Mouse (Mus musculus): ENCODE data around the gene Dnal1. TPM values are rescaled to one million over a fixed set of nuclear protein-coding genes. Genes with fewer than 3 reads are reported as not detected.

Gene Dnal1
- total and polyA plus RNA-seq, 3 experiments: 1.3 to 1.7 TPM; not detected in 1

DNA sequence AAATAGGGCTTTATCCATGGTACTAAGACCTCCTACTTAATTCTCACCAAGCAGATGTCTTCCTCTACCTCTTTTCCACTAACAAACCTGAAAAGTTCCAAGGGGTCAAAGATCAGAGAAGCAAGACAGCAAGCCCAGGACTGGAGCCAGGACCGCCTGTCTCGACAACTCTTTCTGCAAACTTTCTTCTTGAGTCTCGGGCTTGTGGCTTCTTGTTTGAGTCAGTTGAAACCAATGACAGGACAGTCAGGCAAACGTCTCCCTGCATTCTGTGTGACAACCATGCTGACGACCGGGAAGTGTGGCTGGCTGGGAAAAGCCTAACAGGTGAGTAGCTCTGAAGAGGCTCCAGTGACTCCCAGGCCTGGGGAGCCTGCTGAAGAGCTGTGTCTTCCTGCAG lies 71.4 kb downstream of the Dnal1 start:
- TF ChIP-seq TAL1 (IDR thresholded peaks at IDR 0.05; ENCODE audit: low read length) (no peak), POLR2AphosphoS5 (IDR thresholded peaks at IDR 0.05; ENCODE audit: borderline replicate concordance, low read depth, low read length) (no peak), ZC3H11A (IDR thresholded peaks at IDR 0.05; ENCODE audit: low read depth, low read length) (no peak), BHLHE40 (IDR thresholded peaks at IDR 0.05; ENCODE audit: borderline replicate concordance, low read depth, low read length) (no peak), SIN3A (IDR thresholded peaks at IDR 0.05; ENCODE audit: low read length) (no peak), USF2 (IDR thresholded peaks at IDR 0.05; ENCODE audit: borderline replicate concordance in 1 of 2, insufficient read depth in 1 of 2, low read depth in 1 of 2, low read length in 2 of 2) (no peak), TBP (IDR thresholded peaks at IDR 0.05; ENCODE audit: low read depth, low read length) (no peak), POLR2AphosphoS2 (IDR thresholded peaks at IDR 0.05; ENCODE audit: low read length) (no peak), E2F4 (IDR thresholded peaks at IDR 0.05; ENCODE audit: borderline replicate concordance, low read depth, low read length) (no peak), ETS1 (IDR thresholded peaks at IDR 0.05; ENCODE audit: low read depth, low read length) (no peak), USF1 (IDR thresholded peaks at IDR 0.05; ENCODE audit: low read depth, low read length) (no peak), MEF2A (IDR thresholded peaks at IDR 0.05; ENCODE audit: extremely low read depth, insufficient replicate concordance, low read depth, low read length, poor library complexity, severe bottlenecking) (no peak), EP300 (IDR thresholded peaks at IDR 0.05; ENCODE audit: low read depth in 1 of 2, low read length in 2 of 2) (no peak), RAD21 (IDR thresholded peaks at IDR 0.05; ENCODE audit: low read depth, low read length) (no peak), CHD1 (IDR thresholded peaks at IDR 0.05; ENCODE audit: low read depth, low read length) (no peak), UBTF (IDR thresholded peaks at IDR 0.05; ENCODE audit: borderline replicate concordance, insufficient read depth, low read depth, low read length) (no peak)
- Histone ChIP-seq H3K27me3 (ENCODE audit: control insufficient read depth in 1 of 2, insufficient read depth in 2 of 2, low read length in 2 of 2) (no peaks in the 10 kb centered on the region), H3K9ac (ENCODE audit: control insufficient read depth, low read depth, low read length, poor library complexity, severe bottlenecking) (no peak overlapping the region), H3K79me2 (ENCODE audit: control insufficient read depth, insufficient read depth, low read length, poor library complexity) (peaks cover 93% of the 10 kb centered on the region), H3K27ac (ENCODE audit: control insufficient read depth, low read depth, low read length) (no peak overlapping the region), H3K36me3 (ENCODE audit: control insufficient read depth in 1 of 2, insufficient read depth in 2 of 2, low read length in 2 of 2) (peaks cover 10 to 23% of the 10 kb centered on the region in 2 experiments), H3K9me3 (replicated peaks; ENCODE audit: insufficient read depth, low read length) (no peaks in the 10 kb centered on the region), H3K4me3 (ENCODE audit: control insufficient read depth in 1 of 2, insufficient read depth in 1 of 2, low read depth in 2 of 2, low read length in 2 of 2) (no peak overlapping the region), H3K4me1 (ENCODE audit: control insufficient read depth in 1 of 2, insufficient read depth in 2 of 2, low read length in 2 of 2) (peaks cover 11 to 39% of the 10 kb centered on the region in 2 experiments)
- DNase-seq (ENCODE audit: low read depth, low spot score): no peak

DNA sequence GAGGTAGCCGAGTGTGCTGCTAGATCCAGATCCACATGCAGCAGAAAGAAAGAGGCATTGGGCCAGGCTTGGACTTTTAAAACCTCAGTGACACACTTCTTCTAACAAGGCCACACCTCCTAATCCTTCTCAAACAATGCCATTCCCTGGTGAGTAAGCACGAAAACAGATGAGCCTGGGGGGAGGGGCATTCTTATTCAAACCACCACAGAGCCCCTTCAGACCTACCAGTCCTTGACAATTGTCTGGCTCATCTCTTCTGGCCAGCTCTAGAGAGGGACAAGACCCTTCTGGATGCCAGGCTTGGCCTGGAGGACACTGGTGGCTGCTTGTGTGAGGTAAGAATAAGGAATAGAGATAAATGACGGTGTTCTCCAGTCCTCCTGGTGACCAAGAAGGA lies 72.4 kb downstream of the Dnal1 start:
- H3K27ac ChIP-seq (ENCODE audit: control insufficient read depth, low read depth, low read length): no peak overlapping the region
- no peak overlapping the region for H3K4me3 ChIP-seq (ENCODE audit: control insufficient read depth in 1 of 2, insufficient read depth in 1 of 2, low read depth in 2 of 2, low read length in 2 of 2)
- no peaks in the 10 kb centered on the region for H3K9me3 ChIP-seq (replicated peaks; ENCODE audit: insufficient read depth, low read length)
- peaks cover 8 to 33% of the 10 kb centered on the region in 2 experiments for H3K4me1 ChIP-seq (ENCODE audit: control insufficient read depth in 1 of 2, insufficient read depth in 2 of 2, low read length in 2 of 2)
- TF ChIP-seq SIN3A (IDR thresholded peaks at IDR 0.05; ENCODE audit: low read length) (no peak), HCFC1 (IDR thresholded peaks at IDR 0.05; ENCODE audit: low read depth, low read length) (no peak), ZNF384 (IDR thresholded peaks at IDR 0.05; ENCODE audit: low read depth, low read length) (no peak), USF1 (IDR thresholded peaks at IDR 0.05; ENCODE audit: low read depth, low read length) (no peak), POLR2A (IDR thresholded peaks at IDR 0.05; ENCODE audit: control insufficient read depth in 1 of 2, insufficient read depth in 1 of 2, low read depth in 1 of 2, low read length in 2 of 2, poor library complexity in 1 of 2) (no peak), CHD1 (IDR thresholded peaks at IDR 0.05; ENCODE audit: low read depth, low read length) (no peak), MAFK (IDR thresholded peaks at IDR 0.05; ENCODE audit: borderline replicate concordance, low read depth, low read length) (no peak), USF2 (IDR thresholded peaks at IDR 0.05; ENCODE audit: borderline replicate concordance in 1 of 2, insufficient read depth in 1 of 2, low read depth in 1 of 2, low read length in 2 of 2) (no peak), UBTF (IDR thresholded peaks at IDR 0.05; ENCODE audit: borderline replicate concordance, insufficient read depth, low read depth, low read length) (no peak), MYC (IDR thresholded peaks at IDR 0.05; ENCODE audit: low read depth, low read length) (no peak), EP300 (IDR thresholded peaks at IDR 0.05; ENCODE audit: low read depth in 1 of 2, low read length in 2 of 2) (no peak), JUND (IDR thresholded peaks at IDR 0.05; ENCODE audit: low read depth, low read length) (no peak)
- H3K36me3 ChIP-seq (ENCODE audit: control insufficient read depth in 1 of 2, insufficient read depth in 2 of 2, low read length in 2 of 2): peaks cover 9 to 17% of the 10 kb centered on the region in 2 experiments
- peaks cover 93% of the 10 kb centered on the region for H3K79me2 ChIP-seq (ENCODE audit: control insufficient read depth, insufficient read depth, low read length, poor library complexity)
- no peak overlapping the region for H3K9ac ChIP-seq (ENCODE audit: control insufficient read depth, low read depth, low read length, poor library complexity, severe bottlenecking)
- DNase-seq (ENCODE audit: low read depth, low spot score): no peak
- no peaks in the 10 kb centered on the region for H3K27me3 ChIP-seq (ENCODE audit: control insufficient read depth in 1 of 2, insufficient read depth in 2 of 2, low read length in 2 of 2)
